Mouse (Mus musculus) adipocyte (in vitro differentiated cells): Measurements from ENCODE around the gene Rere.
"Not testable (repeated sequence)": the region's sequence is repeated elsewhere in the genome, so short reads cannot be mapped to it uniquely, and the experiment has no call there.

ENCODE experiments used
- DNase-seq: peaks from one replicate; pipeline ENCODE4 v3.0.0-alpha.2; 2016; ENCODE audit warnings: low spot score

The Rere gene

DNA sequence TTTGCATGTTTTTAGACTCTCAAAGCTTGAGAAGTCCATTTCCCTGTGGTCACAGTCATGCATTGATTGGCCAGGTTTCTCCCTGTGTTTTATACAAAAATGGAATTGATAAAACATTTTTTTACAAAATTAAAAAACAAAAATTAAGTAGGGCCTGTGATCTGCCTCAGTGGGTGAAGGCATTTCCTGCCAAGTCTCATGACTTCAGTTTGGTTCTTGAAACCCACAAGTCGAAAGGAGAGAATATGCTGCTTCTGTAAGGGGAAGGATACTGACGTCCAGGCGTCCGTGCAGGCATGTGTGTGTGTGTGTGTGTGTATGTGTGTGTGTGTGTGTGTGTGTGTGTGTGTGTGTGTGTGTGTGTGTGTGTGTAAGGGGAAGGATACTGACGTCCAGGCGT, 231.9 kb downstream of the Rere start:
- DNase-seq: not testable (repeated sequence)

DNA sequence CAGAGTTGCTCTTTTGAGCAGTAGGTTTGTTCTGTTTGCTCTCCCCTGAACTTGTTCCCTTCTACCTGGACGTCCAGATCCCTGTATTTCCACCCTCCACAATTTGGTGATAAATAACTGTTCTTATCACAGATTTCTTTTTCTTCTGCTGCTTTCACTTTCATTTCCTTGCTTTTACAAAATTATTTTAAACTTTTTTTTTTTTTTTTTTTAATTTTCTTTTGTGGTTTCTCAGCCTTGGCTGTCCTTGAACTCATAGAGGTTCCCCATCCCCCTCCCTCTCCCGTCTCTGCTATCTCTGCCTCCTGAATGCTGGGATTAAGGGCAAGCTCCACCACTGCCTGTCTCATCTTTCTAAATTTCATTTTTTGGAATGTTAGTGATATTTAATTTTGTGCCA, 234.8 kb downstream of the Rere start:
- no peak for DNase-seq

DNA sequence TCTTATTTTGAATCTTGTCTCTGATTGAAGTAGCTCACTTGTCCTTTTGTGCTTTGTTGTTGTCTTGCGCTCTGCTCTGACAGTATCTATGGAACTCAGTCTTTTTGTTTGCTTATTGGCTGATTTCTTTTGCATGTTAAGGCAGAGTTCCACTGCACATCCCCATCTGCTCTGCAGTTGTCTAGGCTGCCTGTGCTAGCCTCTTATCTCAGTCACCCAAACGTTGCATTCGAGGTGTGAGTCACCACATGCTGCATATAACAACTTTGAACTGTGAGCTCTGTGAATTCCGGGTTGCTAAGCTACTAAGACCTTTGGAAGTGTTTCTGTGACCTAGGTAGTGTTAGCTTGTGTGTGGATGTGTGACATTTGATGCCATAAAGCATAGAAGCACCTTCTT, 235.9 kb downstream of the Rere start:
- no peak for DNase-seq

DNA sequence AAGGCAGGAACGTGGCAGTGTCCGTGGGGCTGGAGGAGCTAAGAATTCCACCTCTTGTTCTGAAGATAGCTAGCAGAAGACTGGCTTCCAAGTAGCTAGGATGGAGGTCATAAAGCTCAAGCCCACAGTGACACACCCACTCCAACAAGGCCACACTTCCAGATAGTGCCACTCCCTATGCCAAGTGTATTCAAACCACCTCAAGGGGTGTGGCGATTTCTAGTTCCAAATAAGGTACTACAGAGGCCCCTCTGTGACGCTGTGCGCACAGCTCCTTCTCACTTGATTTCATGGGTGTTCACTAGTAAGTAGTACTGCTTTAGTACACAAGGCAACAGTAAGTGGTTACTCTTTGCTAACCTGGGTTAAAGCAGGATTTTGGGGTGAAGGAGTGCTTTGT, 237.4 kb downstream of the Rere start:
- DNase-seq: no peak

DNA sequence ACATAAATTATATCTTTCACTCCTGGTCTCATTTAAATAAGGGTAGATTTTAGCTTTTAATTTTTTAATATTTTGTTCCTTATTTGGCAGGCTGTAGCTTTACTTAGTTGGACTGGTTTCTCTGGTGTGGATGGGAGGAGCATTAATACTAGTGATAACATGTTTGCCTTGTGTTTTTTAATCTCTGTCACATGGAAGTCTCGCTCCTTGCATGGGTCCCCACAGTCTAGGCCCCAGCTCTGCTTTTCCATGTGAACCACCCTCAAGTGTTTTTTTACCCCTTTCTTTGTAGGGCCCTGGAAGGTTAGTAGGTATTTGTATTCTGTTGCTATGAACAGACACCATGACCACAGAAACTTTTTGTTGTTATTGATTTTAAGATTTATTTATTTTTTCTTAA, 238.6 kb downstream of the Rere start:
- no peak for DNase-seq

DNA sequence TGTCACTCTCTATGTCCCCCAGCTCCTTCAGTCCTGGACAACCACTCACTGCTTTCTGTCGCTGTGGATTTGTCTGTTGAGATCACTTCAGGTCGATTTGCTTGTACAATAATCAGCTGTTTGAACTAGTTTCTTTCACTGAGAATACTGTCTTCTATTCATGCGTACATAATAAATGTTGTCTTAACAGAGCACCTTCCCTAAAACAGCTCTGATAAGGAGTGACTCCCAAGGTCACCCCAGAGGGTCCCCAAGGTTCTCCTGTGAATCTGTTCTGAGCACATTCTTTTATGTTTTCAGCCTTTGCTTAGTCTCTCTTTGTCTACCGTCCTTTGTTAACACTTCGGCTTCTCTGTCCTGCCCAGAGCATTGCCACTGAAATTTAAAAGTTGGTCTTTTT, 241.0 kb downstream of the Rere start:
- DNase-seq: no peak

DNA sequence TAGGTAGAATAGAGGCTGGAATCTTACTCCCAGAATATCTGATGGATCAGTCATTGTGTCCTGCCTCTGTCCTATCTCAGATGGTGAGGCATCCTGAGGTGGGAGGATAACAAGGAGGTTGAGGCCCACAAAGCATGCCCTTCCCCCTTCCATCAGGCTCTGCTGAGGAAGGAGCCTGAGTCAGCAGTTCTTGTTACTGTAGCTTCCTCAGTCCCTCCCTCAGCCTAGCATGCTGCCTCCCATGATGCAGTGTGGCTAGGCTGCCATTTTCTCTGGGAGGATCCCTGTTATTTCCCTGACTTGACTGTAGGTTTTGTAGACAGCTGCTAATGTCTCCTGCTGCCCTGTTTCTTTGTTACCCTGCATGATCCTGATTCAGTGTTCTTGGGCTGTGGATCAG, 241.9 kb downstream of the Rere start:
- DNase-seq: no peak

DNA sequence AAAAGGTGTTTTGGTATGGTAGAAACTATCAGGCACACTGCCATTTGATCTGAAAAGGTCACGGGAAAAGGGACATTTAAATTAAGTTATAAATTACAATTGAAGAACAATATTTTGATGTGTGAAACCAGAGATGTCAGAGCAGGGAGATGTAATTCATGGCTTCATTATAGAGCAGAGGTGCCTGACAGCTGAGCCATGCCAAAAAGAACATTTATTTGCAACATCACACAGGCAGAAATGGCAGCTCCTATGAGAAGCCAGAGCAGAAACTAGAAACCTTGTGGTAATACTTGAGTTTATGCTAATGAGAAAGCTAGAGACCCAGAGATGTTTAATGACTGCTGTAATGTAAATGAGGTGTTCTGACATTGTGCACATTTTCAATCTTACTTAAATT, 244.8 kb downstream of the Rere start:
- DNase-seq: no peak

DNA sequence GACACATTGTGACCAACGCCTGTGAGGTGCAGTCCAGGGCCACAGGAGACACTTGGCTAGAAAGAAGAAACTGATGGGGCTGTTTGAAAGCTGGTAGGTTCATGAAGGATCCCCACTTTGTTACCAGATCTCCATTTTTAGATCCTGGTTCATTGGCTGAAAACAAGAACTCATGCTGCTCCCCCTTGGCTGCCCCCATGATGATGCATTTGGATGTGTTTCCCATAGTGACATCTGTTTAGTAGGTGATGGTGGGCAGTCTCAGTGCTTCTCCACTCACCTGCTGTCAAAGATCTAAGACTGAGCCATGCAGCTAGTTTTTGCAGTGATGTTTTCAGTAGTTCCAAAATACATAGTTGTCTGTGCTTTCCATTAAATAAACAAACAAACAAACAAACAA, 247.0 kb downstream of the Rere start:
- DNase-seq: no peak

DNA sequence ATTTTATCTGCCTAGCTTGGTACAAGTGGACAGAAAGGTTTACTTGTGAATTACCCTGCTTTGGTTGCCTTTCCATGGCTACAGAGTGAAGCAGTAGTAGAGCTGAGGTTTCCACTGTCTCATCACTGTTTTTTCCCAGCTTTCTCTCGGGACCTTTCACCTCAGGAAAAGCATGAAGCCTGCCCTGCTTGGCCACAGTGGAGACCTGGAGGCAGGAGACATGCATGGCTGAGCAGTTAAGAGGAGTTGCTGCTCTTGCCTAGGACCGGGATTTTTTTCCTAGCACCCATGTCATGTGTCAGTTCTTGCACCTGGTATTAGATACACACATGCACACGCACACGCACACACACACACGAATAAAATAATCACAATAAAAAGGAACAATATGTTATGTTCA, 247.4 kb downstream of the Rere start:
- peak; percentile 10 for DNase-seq

DNA sequence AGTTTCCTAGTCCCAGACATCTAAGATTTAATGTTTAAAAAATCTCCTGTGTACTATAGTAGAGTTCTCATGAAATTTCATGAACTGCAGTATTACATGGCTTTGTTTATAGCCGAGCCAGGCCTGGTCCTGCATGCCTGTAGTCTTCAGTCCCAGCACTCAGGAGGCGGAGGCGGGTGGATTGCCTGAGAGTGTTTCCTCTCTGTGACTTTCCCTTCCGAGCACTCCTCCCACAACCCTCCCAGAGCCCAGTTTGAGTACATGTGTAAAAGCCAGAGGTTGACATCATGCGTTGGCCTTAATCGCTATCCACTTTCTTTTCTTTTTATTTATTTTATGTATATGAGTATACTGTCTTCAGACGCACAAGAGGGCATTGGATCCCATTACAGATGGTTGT, 250.4 kb downstream of the Rere start:
- no peak for DNase-seq

DNA sequence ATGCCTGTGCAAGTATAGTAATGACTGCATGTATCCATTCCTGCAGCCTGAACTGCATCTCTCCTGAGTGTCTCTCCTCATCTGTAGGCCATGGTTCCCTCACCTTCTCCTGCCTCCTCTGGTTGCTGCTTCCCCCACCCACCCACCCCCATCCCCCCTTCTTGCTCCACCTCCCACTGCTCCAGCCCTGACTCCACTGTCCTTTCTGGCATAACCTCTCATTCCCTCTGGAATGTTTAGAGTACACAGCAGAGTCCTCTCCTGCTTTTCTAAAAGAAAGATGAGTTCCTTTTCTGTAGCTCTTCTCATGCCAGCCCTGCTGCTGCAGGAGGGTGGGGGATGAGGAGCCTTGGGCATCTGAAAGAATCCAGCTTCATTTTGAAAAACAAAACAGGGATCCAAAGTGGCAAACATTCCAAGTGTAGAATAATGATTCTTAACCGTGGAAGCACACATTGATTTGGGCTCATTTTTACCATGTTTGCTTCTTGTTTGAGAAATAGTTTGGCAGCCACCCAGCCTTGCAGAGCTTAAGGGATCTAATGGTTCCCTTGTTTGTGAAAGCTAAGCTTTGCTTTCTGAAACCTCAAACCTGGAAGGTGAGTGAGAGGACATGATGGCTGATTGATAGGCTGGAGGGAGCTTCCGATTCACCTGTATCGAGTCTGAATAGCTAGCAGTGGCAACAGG, 255.5 kb downstream of the Rere start:
- DNase-seq: peak; percentile 62

DNA sequence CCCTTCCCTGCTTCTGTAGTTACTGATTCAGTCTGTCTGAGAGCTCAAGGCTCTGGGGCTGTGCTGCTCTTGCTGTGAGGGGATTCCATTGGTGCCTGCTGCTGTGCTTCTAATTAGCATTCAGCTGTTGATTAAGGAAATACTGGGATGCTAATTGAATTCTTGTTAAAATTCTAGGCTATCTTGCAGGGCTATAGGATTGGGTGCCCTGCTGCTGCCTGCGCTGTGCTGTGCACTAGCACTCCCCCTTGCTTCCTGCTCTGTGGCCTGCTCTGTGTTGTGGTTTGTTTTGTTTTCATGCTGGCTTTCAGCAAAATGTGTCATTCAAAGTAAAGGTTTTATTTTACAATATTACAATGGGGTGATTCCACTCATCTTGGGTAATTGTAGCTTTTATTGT, 258.4 kb downstream of the Rere start:
- DNase-seq: no peak

DNA sequence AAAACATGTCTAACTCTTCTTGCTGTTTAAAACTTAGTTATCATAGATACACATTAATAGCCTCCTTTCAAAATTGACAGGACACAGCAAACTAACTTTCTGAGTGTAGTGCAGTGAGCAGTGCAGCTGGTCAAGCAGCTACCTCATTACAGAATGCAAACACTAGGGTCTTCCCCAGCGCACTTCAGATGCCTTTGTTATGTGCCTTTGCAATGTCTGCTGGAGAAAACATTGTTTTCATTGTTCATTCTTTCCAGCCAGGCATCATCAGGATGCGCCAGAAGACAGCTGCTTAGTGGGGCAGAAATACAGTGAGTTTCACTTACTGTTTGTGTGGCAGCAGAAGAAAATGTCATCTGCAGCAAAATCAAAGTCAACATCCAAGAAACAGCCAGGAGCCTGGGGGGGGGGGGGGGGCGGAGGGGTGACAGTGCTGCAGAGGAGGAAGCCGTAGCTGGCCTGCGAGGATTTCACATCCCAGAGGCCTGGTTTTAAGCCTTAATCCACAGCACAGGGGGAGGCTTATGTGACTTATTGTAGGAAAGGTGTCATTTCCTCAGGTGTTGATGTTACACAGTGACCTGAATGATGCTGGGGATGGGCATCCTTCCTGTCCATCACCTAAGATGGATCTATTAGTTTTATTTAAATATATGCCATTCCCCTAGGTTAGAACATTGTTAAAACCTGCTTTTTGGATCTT, 259.1 kb downstream of the Rere start:
- DNase-seq: no peak

DNA sequence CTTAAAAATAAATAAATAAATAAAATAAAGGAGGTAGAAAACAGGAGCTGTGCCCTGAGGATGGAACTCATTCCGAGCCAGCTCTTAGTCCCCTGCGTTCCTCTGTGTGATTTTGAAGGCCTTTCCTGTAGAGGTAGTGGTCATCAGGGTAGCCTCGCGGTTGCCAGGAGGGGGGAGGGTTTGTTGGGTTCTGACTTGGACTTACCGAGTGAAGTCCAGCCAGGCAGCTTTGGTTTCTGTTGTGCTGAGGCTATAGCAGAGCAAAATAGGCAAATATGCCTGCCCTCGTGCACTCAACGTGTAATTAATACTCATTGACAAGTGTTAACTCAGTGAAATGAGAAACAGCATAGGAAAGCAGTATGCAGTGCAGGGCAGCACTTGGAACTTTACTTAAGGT, 262.8 kb downstream of the Rere start:
- no peak for DNase-seq

DNA sequence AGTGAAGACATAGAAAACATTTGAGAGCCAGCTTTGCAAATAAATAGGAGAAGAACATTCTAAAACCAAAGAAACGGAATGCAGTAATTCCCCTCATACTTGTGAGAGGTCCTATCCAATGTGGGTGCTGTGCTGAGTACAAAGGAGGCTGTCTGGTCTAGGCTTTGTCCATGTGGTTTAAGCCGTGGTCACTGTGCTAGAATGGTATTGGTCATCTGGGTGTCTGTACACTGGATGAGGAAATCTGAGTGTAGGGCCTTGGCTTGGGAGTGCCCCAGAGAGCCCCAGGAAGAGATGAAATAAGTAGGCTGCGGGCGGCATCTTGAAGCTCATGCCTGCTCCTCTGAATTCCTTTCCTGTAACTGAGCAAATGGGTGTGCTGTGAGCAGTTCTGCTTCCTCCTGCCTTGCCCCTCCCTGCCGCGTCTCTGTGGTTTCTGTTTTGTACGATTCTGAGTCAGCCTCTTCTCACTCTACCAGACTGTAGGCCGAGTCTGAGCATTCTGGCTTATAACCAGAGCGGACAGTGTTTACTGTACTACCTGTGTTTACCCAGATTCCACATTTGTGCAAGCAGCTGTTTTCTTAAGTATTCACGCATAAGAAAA, 263.3 kb downstream of the Rere start:
- peak; percentile 67 for DNase-seq

DNA sequence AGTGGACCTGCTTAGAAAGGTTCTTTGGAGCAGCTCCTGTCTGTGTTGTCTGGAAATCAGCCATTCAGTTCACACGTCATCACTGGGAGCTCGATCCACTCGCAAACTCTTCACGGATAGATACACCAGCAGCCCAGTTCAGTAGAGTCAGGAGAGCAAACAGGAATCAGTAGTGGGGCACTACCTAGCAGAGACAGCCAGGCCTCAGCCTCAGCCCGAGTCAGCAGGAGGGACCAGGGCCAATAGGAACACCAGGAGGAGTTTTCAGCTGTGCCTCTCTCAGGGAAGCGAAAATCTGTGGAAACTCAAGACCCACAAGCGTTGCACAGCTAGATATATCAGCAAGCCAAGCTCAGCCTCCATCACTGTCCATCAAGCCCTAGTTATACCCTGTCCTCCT, 264.3 kb downstream of the Rere start:
- DNase-seq: no peak

DNA sequence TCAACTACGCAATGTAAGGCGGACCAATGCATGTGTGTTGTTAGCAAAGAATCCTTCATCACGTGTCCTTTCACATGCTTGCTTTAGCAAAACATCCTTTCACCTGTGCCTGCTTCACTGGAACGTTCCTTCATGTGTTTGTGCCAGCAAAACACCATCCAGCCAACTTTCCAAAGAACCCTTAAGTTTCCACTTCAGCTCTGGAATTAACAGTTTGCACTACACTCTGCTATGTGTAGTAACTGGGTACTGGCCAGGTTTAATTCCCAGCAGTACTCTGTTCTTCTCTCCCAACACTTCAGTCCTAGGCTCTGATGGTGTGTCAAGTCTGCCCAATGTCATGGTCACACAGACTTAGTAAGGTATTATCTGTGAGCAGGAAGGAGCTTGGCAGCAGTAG, 264.9 kb downstream of the Rere start:
- not testable (repeated sequence) for DNase-seq

DNA sequence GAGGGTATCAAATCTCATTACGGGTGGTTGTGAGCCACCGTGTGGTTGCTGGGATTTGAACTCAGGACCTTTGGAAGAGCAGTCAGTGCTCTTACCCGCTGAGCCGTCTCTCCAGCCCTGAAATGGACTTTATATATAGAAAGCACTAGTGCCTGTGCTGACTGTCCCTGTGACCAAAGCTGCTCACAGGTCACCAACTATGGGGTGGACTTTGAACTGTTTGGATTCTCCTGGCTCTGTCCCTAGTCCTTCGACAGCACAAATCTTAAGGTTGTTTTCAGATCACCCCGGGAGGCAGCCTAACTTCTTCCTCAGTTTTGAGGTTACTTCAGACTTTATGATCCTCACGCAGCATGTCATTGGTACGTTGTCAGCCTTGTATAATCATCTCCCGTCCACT, 267.9 kb downstream of the Rere start:
- no peak for DNase-seq

DNA sequence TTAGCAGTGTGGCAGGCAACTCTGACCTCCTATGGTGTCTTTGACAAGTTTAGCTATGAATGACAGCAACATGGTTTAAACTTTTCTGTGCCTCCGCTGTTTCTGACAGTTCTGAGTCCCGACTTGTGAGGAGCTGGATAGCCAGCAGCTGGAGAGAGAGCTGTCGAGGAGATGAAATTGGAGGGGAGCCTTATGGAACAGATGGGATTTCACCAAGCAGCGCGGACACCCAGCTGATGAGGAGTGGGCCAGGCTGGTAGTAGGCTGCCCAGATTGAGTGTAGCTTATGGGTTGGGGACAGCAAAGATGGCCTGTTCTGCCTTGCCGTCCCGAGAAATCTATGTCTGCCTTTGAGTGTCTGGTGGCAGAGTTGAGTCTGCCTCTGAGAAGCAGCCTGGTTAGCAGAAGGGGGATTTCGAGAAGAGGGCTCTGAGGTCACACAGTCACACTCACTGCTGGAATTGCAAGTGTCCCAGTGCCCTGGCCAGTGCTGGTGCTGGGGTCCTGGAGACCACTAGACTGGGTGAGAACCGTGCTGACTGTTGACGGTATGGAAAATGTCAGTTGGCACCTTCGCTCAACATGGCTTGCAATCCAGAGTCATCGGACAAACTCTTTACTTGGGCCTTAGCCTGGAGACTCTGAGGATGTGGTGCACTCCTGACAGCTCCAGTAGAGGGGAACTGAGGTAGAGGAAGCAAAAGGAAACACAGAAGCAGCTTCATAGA, 268.7 kb downstream of the Rere start:
- no peak for DNase-seq

DNA sequence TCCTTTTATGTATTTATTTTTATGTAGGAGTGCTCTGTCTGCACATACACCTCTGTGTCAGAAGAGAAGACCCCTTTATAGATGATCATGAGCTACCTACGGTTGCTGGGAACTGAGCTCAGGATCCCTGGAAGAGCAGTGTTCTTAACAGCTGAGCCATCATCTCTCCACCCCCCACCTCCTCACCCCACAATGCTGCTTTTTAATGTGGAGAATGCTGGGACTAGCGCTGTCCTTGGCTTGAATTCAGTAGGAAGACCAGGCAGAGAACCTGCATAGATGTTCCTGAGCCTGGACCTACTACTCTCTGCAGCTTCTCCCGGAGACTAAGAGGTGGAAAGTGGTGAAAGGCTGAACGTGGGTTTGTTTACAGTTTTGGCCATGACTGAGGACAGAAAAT, 269.9 kb downstream of the Rere start:
- DNase-seq: no peak

DNA sequence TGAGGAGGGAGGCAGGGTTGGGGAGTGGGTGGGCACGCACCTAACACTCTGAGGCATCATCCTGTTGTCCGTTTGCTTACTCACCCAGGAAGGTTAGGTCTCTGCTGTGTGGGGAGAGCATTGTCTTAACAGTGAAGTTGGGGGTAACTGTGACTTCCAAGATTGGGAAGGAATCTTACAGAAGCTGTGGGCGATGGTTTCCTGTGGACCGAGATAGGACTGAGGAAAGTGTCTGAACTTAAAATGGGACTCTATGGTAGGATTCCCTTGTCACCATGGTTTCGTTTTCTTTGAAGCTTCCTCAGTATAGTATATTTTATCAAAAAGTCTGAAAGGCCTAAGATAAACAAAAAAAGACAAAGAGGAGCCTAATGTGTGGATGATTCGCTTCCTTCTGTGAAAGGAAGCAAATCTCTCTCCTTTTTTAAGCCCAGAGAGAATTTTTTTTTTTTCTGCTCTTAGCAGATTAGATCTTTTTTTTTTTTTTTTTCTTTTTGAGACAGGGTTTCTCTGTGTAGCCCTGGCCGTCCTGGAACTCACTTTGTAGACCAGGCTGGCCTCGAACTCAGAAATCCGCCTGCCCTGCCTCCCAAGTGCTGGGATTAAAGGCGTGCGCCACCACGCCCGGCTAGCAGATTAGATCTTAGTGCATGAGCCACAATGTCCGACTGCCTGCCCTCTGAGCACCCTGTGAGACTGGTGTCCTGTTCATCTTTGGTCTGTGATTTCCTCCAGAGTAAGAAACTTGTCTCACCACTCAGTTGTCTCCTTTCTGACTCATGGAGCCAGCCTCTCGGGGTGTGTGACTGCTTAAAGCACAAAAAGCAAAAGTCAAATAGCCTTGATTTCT, 271.5 kb downstream of the Rere start:
- DNase-seq: no peak
